Mouse (Mus musculus): Measurements from ENCODE around the gene Polr1d. TPM values are rescaled to one million over a fixed set of nuclear protein-coding genes. Genes with fewer than 3 reads are reported as not detected.

Polr1d gene
- total RNA-seq, 2 experiments from 2014 or later: 131 to 162 TPM

GRCm38 (mm10) chr5:147054747-147055270 lies 22.0 kb upstream of the Polr1d start:
- no peak for ATAC-seq (replicated peaks; ENCODE audit: poor library complexity)

GRCm38 (mm10) chr5:147055572-147056245 lies 21.1 kb upstream of the Polr1d start:
- no peak for ATAC-seq (replicated peaks; ENCODE audit: poor library complexity)

- ATAC-seq (replicated peaks; ENCODE audit: poor library complexity): no peak
These were observed 20.0 kb upstream of the Polr1d start for GRCm38 (mm10) chr5:147056712-147057290.

GRCm38 (mm10) chr5:147057626-147058414 lies 19.0 kb upstream of the Polr1d start:
- ATAC-seq (replicated peaks; ENCODE audit: poor library complexity): no peak

- no peak for ATAC-seq (replicated peaks; ENCODE audit: poor library complexity)
These were observed 18.2 kb upstream of the Polr1d start for GRCm38 (mm10) chr5:147058661-147059060.

- ATAC-seq (replicated peaks; ENCODE audit: poor library complexity): peak; percentile 62
These were observed 17.5 kb upstream of the Polr1d start for GRCm38 (mm10) chr5:147059319-147059718.

GRCm38 (mm10) chr5:147060024-147060423 lies 16.8 kb upstream of the Polr1d start:
- ATAC-seq (replicated peaks; ENCODE audit: poor library complexity): peak; percentile 56

GRCm38 (mm10) chr5:147063215-147063661 lies 13.6 kb upstream of the Polr1d start:
- no peak for ATAC-seq (replicated peaks; ENCODE audit: poor library complexity)

GRCm38 (mm10) chr5:147066129-147066528 lies 10.7 kb upstream of the Polr1d start:
- ATAC-seq (replicated peaks; ENCODE audit: poor library complexity): no peak

- ATAC-seq (replicated peaks; ENCODE audit: poor library complexity): no peak
These were observed 9.9 kb upstream of the Polr1d start for GRCm38 (mm10) chr5:147066965-147067364.

GRCm38 (mm10) chr5:147068876-147069275 lies 8.0 kb upstream of the Polr1d start:
- ATAC-seq (replicated peaks; ENCODE audit: poor library complexity): no peak

GRCm38 (mm10) chr5:147070791-147071516 lies 5.9 kb upstream of the Polr1d start:
- peak; percentile 68 for ATAC-seq (replicated peaks; ENCODE audit: poor library complexity)

GRCm38 (mm10) chr5:147071886-147072285 lies 5.0 kb upstream of the Polr1d start:
- ATAC-seq (replicated peaks; ENCODE audit: poor library complexity): no peak

- ATAC-seq (replicated peaks; ENCODE audit: poor library complexity): no peak
These were observed 3.0 kb upstream of the Polr1d start for GRCm38 (mm10) chr5:147073805-147074204.

- no peak for ATAC-seq (replicated peaks; ENCODE audit: poor library complexity)
These were observed 1.5 kb upstream of the Polr1d start for GRCm38 (mm10) chr5:147075103-147076025.

- ATAC-seq (replicated peaks; ENCODE audit: poor library complexity): peak; percentile 85
These were observed 638 bp upstream of the Polr1d start, which contains the start of gene Lnx2 for GRCm38 (mm10) chr5:147076026-147076798. Gene Lnx2 (minus strand): TSS chr5:147076586.

GRCm38 (mm10) chr5:147077305-147078034 lies 620 bp downstream of the Polr1d start:
- ATAC-seq (replicated peaks; ENCODE audit: poor library complexity): peak; percentile 71

Measured in megakaryocyte progenitor cell, adult 5-6 weeks (primary cell).